Mouse (Mus musculus) kidney, adult 10 weeks (tissue): Measurements from ENCODE around the gene Exoc6b. TPM values are rescaled to one million over a fixed set of nuclear protein-coding genes. Genes with fewer than 3 reads are reported as not detected.

Experiments
- polyA plus RNA-seq: library from polyadenylated mRNA; stranded (reverse); fragments of 350-450 nt; fragmentation: Illumina TruSeq; extraction: RNeasy Lipid Tissue Mini Kit (QIAGEN cat#74804); gene quantifications from one replicate; pipeline ENCODE4 v1.2.3, GENCODE M21; 2014; ENCODE audit warnings: low read depth, low replicate concordance

Exoc6b gene
- 28.3 TPM for polyA plus RNA-seq

DNA sequence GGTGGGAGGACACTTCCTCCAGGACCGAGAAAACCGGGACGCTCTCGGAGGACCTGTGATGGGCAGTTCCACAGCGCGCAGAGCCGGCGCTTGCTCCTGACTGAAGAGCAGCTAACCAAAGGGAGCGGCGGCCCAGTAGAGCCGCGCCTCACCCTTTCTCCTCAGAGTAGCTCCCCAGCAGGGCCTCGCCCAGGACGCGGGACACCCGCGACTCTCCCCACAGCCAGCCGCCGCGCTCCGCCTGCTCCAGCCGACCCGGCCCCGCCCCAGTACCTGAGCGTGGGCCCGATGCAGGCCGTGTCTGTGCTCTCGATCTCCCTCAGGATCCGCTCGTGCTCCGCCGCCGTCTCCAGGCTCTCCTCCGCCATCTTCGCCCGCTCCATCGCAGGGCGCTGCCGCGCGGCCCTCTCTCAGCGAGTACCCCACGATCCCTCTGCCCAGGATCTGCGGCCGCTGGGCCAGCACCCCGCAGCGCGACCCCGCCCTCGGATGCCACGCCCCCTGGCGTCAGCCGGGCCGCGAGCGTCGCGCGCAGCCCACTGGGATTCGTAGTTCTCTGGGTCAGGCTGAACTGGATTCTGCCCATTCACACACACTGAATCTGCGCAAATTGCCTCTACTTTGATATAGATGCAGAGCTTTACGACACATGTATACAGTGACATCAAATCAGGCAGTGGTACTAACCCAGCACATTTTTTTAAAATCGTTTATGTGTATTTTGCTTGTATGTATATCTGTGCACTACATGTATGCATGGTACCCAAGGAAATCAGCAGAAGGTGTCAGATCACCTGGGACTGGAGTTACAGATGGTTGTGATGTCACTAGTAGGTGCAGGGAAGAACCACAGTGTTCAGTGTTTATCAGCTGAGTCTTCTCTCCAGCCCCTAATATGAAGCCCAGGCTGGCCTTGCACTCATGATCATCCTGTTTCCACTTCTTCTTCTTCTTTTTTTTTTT is at the start of gene Exoc6b:
TSS of gene Exoc6b (minus strand) at position 491 of the 963 bp plus-strand sequence.

DNA sequence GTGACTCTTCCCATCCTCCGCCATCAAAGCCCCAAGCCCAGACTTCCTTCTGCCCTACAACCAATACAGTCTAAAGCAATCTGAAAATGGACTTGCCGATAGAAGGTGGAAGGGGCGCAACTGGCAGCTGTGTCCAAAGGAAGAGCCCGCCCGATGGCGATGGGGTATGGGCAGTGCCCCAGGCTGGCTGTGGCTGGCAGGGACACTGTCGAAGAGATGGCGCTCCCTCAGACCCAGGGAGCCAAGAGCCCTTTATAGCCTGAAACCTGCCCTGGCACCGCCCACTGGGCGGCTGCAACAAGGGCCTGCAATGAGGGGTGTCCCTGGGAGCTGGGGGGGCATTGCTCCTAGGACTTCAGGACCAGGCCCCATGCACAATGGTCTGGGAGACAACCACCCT is 475.6 kb downstream of the Exoc6b start, which contains the start of gene Cyp26b1:
TSS of gene Cyp26b1 (minus strand) at position 216 of the 400 bp plus-strand sequence.

Other genes with a start within 250 kb of the Exoc6b start
- 2.0 TPM for gene Spr, start 68.3 kb upstream of the Exoc6b start, polyA plus RNA-seq
- gene Emx1, start 117.9 kb upstream of the Exoc6b start, polyA plus RNA-seq, result 0.36 TPM